14 mouse cellular contexts compared by ENCODE assay signal in genomic region chr12:75061731-75062130, GRCm38 (mm10).
DNase-seq lines count a peak whose midpoint lies in the region; ATAC-seq and TF ChIP-seq lines count a peak whose summit lies in the region.
"Had no signal": no experiment of that assay in that cellular context is flagged by ENCODE, and none has a peak within 500 bp of the region (broad histone marks: within the 10 kb centered on the region; RNA-seq: fewer than 3 reads in every experiment).

No protein-coding gene starts in this region.

- H3K4me3 ChIP-seq in heart, adult 2 months, result no peak overlapping the region
- H3K4me3 ChIP-seq in olfactory bulb, adult 2 months (ENCODE audit: insufficient read depth, low read depth, low read length), result no peak overlapping the region
- H3K4me3 ChIP-seq in liver, postnatal 0 days (ENCODE audit: low read depth, low read length), result no peak overlapping the region
- H3K4me3 ChIP-seq: embryonic facial prominence, embryonic 10.5 days; intestine, embryonic 15.5 days; midbrain, embryonic 10.5 days had no signal

- no peak overlapping the region for H3K9ac ChIP-seq in heart, adult 2 months (ENCODE audit: low read depth, low read length)
- H3K9ac ChIP-seq in liver, postnatal 0 days (replicated peaks), result no peak overlapping the region
- H3K9ac ChIP-seq: intestine, embryonic 15.5 days had no signal

- intact Hi-C loops in heart, postnatal 25 days (cut with DNase I), result no loop called here
- intact Hi-C loops in heart, adult 2 months (cut with DNase I), result no loop called here

- WGBS in heart, adult 2 months, result 54% methylated on average over 4 of the region's 4 CpGs
- 32% methylated on average over 4 of the region's 4 CpGs for WGBS in olfactory bulb, adult 2 months
- 68% methylated on average over 4 of the region's 4 CpGs for WGBS in liver, postnatal 0 days (ENCODE audit: insufficient replicate concordance)

- no peaks in the 10 kb centered on the region for H3K9me3 ChIP-seq in liver, postnatal 0 days (ENCODE audit: low read length)
- H3K9me3 ChIP-seq: embryonic facial prominence, embryonic 10.5 days; intestine, embryonic 15.5 days; midbrain, embryonic 10.5 days had no signal

- no peak overlapping the region for H3K4me2 ChIP-seq in liver, postnatal 0 days (ENCODE audit: low read depth, low read length)
- H3K4me2 ChIP-seq: intestine, embryonic 15.5 days had no signal

- H3K4me1 ChIP-seq in heart, adult 2 months (ENCODE audit: control insufficient read depth, insufficient read depth, low read length), result no peaks in the 10 kb centered on the region
- no peaks in the 10 kb centered on the region for H3K4me1 ChIP-seq in olfactory bulb, adult 2 months (ENCODE audit: control insufficient read depth, insufficient read depth, low read length)
- no peaks in the 10 kb centered on the region for H3K4me1 ChIP-seq in liver, postnatal 0 days (ENCODE audit: insufficient read depth)
- H3K4me1 ChIP-seq: embryonic facial prominence, embryonic 10.5 days; intestine, embryonic 15.5 days had no signal

- TF ChIP-seq POLR2A in heart, adult 2 months (IDR thresholded peaks at IDR 0.05; ENCODE audit: insufficient read depth, low read depth, low read length), result no peak
- TF ChIP-seq POLR2A in olfactory bulb, adult 2 months (IDR thresholded peaks at IDR 0.05; ENCODE audit: insufficient read depth, low read depth, low read length), result no peak

- TF ChIP-seq CTCF in heart, adult 2 months (IDR thresholded peaks at IDR 0.05), result no peak
- no peak for TF ChIP-seq CTCF in olfactory bulb, adult 2 months (IDR thresholded peaks at IDR 0.05; ENCODE audit: insufficient read depth, low read depth, low read length)
- TF ChIP-seq CTCF in liver, postnatal 0 days (IDR thresholded peaks at IDR 0.05; ENCODE audit: low read depth), result no peak

- no peaks in the 10 kb centered on the region for H3K36me3 ChIP-seq in heart, adult 2 months (ENCODE audit: control insufficient read depth, insufficient read depth, low read length)
- no peaks in the 10 kb centered on the region for H3K36me3 ChIP-seq in liver, postnatal 0 days (replicated peaks; ENCODE audit: insufficient read depth, low read length)
- H3K36me3 ChIP-seq: embryonic facial prominence, embryonic 10.5 days; intestine, embryonic 15.5 days; midbrain, embryonic 10.5 days had no signal

- no peak overlapping the region for H3K27ac ChIP-seq in heart, adult 2 months
- peak overlapping the region; percentile 29; the same call in 1 of the 2 replicates for H3K27ac ChIP-seq in olfactory bulb, adult 2 months (ENCODE audit: insufficient read depth, low read depth, low read length)
- H3K27ac ChIP-seq in liver, postnatal 0 days (ENCODE audit: low read depth), result no peak overlapping the region
- H3K27ac ChIP-seq: embryonic facial prominence, embryonic 10.5 days; intestine, embryonic 15.5 days; midbrain, embryonic 10.5 days had no signal

- no peaks in the 10 kb centered on the region for H3K79me2 ChIP-seq in heart, adult 2 months (replicated peaks; ENCODE audit: control insufficient read depth, insufficient read depth, low read length)

- TF ChIP-seq EP300 in heart, adult 2 months (IDR thresholded peaks at IDR 0.05; ENCODE audit: insufficient read depth, low read depth, low read length), result no peak
- no peak for TF ChIP-seq EP300 in liver, postnatal 0 days (IDR thresholded peaks at IDR 0.05; ENCODE audit: low read depth)

- no peak for ATAC-seq in liver, postnatal 0 days
- ATAC-seq: intestine, embryonic 15.5 days had no signal

- DNase-seq in cerebellum, postnatal 10 days, result peak; percentile 7 to 37
- DNase-seq in cerebellum, adult 11 months, result no peak
- peak; percentile 6 for DNase-seq in heart, postnatal 25 days (ENCODE audit: low spot score)
- DNase-seq in heart, adult 2 months, result no peak
- DNase-seq in ovary, postnatal 36 days (ENCODE audit: low spot score), result peak; percentile 4
- DNase-seq in ovary, postnatal 10 days (ENCODE audit: low spot score), result no peak
- no peak for DNase-seq in liver, postnatal 0 days
- DNase-seq: liver; lung, postnatal 10 days; right cerebral cortex, adult 18-20 months had no signal

- no peaks in the 10 kb centered on the region for H3K27me3 ChIP-seq in heart, adult 2 months (ENCODE audit: control insufficient read depth, insufficient read depth, low read length)
- no peaks in the 10 kb centered on the region for H3K27me3 ChIP-seq in liver, postnatal 0 days (ENCODE audit: insufficient read depth, low read length)
- H3K27me3 ChIP-seq: intestine, embryonic 15.5 days had no signal

Comparison
In these comparisons a context has a peak if more than half of its experiments do, and no peak if none do; other contexts are left out.
1. DNase-seq: peak in cerebellum, postnatal 10 days (2 of 2), heart, postnatal 25 days (single experiment) and ovary, postnatal 36 days (single experiment); none in cerebellum, adult 11 months (single experiment), heart, adult 2 months (0 of 2), ovary, postnatal 10 days (single experiment) and liver, postnatal 0 days (single experiment).